Mouse (Mus musculus): Measurements from ENCODE around the gene Tesk2.

Tesk2 gene

DNA sequence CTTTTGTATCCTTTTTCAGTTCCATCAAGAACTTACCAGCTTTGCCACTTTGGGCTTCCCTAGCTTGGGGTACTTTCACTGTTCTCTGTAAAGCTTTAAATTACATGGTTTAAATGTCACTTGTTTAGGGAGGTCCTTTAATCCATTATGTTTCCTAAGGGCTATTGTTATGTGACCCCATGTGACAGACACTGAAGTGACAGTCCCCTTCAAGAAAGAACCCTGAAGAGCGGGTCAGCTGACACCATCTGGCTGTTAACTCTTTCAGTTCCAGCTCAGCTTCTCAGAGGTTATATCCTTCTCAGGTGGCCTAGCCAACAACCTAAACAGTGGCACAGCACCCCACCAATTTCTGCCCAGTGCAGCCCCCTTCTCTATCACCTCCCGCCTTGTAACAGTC lies 133.5 kb downstream of the Tesk2 start:
- no peak for DNase-seq (ENCODE audit: low spot score in 2 of 2)
